Mouse (Mus musculus) neutrophil, adult 5-6 weeks (primary cell): ENCODE measurements around the gene Gata3. TPM values are rescaled to one million over a fixed set of nuclear protein-coding genes. Genes with fewer than 3 reads are reported as not detected.

ENCODE experiments used
- ATAC-seq: fragments of 151-379, 151-347 bp; 2 replicates; pipeline ENCODE4 v1.8.0; 2017; ENCODE audit warnings: mild to moderate bottlenecking, moderate TSS enrichment; ENCODE audit not compliant: insufficient number of reproducible peaks, poor library complexity, low FRiP score, severe bottlenecking; ENCODE audit errors: extremely low read depth
- total RNA-seq: library from RNA; stranded (forward); fragments of 200-1000 nt; gene quantifications from 2 replicates; pipeline ENCODE4 v1.2.3, GENCODE M21; 2017

Gata3 gene
- total RNA-seq, 1 experiment from 2014 or later, result 2.7 TPM

GRCm38 (mm10) chr2:9875676-9876357, 14.0 kb downstream of the Gata3 start:
- ATAC-seq, result no peak

- ATAC-seq, result no peak
These were observed 14.6 kb downstream of the Gata3 start for GRCm38 (mm10) chr2:9875220-9875619.

GRCm38 (mm10) chr2:9874467-9875219, 15.2 kb downstream of the Gata3 start:
- no peak for ATAC-seq

- ATAC-seq, result no peak
These were observed 16.1 kb downstream of the Gata3 start for GRCm38 (mm10) chr2:9873757-9874156.

- ATAC-seq, result no peak
These were observed 17.2 kb downstream of the Gata3 start for GRCm38 (mm10) chr2:9872682-9873081.

GRCm38 (mm10) chr2:9871798-9872197, 18.0 kb downstream of the Gata3 start:
- no peak for ATAC-seq

- no peak for ATAC-seq
These were observed 18.6 kb downstream of the Gata3 start for GRCm38 (mm10) chr2:9871141-9871716.

- no peak for ATAC-seq
These were observed 22.6 kb downstream of the Gata3 start for GRCm38 (mm10) chr2:9867092-9867825.

- no peak for ATAC-seq
These were observed 29.1 kb downstream of the Gata3 start for GRCm38 (mm10) chr2:9860698-9861097.

GRCm38 (mm10) chr2:9855861-9856260, 34.0 kb downstream of the Gata3 start:
- no peak for ATAC-seq

- ATAC-seq, result no peak
These were observed 36.8 kb downstream of the Gata3 start for GRCm38 (mm10) chr2:9852851-9853576.

- ATAC-seq, result no peak
These were observed 54.6 kb downstream of the Gata3 start for GRCm38 (mm10) chr2:9835195-9835594.

GRCm38 (mm10) chr2:9833712-9834111, 56.1 kb downstream of the Gata3 start:
- ATAC-seq, result no peak

- ATAC-seq, result no peak
These were observed 62.2 kb downstream of the Gata3 start for GRCm38 (mm10) chr2:9827624-9828023.

GRCm38 (mm10) chr2:9820611-9821010, 69.2 kb downstream of the Gata3 start:
- ATAC-seq, result no peak

- ATAC-seq, result no peak
These were observed 71.6 kb downstream of the Gata3 start for GRCm38 (mm10) chr2:9818177-9818785.
